Mouse (Mus musculus) forebrain, embryonic 10.5 days (tissue): Measurements from ENCODE around the gene Mycbp. TPM values are rescaled to one million over a fixed set of nuclear protein-coding genes. Genes with fewer than 3 reads are reported as not detected.
"Not testable (repeated sequence)": the region's sequence is repeated elsewhere in the genome, so short reads cannot be mapped to it uniquely, and the experiment has no call there.

ENCODE experiments used
- DNase-seq: peaks from one replicate; pipeline ENCODE4 v3.0.0-alpha.2; 2017; ENCODE audit warnings: low spot score; ENCODE audit errors: extremely low spot score
- H3K27ac ChIP-seq: fragments of 300-500 bp; sonication (generic); 2 replicates; pipeline ENCODE4 v1.5.1; 2016; ENCODE audit warnings: mild to moderate bottlenecking
- H3K27me3 ChIP-seq: fragments of 300-500 bp; sonication (generic); 2 replicates; pipeline ENCODE4 v1.6.1; 2016; ENCODE audit warnings: mild to moderate bottlenecking; ENCODE audit not compliant: poor library complexity, severe bottlenecking
- H3K36me3 ChIP-seq: fragments of 300-500 bp; sonication (generic); replicated peaks from 2 replicates; pipeline ENCODE4 v1.6.1; 2016; ENCODE audit warnings: mild to moderate bottlenecking, moderate library complexity
- H3K4me1 ChIP-seq: fragments of 300-500 bp; sonication (generic); 2 replicates; pipeline ENCODE4 v1.6.1; 2016
- H3K4me3 ChIP-seq: fragments of 300-500 bp; sonication (generic); 2 replicates; pipeline ENCODE4 v1.5.1; 2016; ENCODE audit warnings: mild to moderate bottlenecking, moderate library complexity
- H3K9me3 ChIP-seq: fragments of 300-500 bp; sonication (generic); 2 replicates; pipeline ENCODE4 v1.6.1; 2016; ENCODE audit warnings: mild to moderate bottlenecking, moderate library complexity
- WGBS: fragments of 180-500 bp; shearing (Covaris S2); methylation state at CpG from one replicate; pipeline ENCODE4 v1.1.7; 2016; 5-methylcytosine and 5-hydroxymethylcytosine counted together
- polyA plus RNA-seq: library from polyadenylated mRNA; unstranded; fragments of >200 nt; fragmentation: Nextera tagmentation; extraction: Ambion mirVana; gene quantifications from 2 replicates; pipeline ENCODE4 v1.2.1, GENCODE M21; 2016

Mycbp gene
- polyA plus RNA-seq, 1 experiment from 2014 or later: 67.7 TPM

DNA sequence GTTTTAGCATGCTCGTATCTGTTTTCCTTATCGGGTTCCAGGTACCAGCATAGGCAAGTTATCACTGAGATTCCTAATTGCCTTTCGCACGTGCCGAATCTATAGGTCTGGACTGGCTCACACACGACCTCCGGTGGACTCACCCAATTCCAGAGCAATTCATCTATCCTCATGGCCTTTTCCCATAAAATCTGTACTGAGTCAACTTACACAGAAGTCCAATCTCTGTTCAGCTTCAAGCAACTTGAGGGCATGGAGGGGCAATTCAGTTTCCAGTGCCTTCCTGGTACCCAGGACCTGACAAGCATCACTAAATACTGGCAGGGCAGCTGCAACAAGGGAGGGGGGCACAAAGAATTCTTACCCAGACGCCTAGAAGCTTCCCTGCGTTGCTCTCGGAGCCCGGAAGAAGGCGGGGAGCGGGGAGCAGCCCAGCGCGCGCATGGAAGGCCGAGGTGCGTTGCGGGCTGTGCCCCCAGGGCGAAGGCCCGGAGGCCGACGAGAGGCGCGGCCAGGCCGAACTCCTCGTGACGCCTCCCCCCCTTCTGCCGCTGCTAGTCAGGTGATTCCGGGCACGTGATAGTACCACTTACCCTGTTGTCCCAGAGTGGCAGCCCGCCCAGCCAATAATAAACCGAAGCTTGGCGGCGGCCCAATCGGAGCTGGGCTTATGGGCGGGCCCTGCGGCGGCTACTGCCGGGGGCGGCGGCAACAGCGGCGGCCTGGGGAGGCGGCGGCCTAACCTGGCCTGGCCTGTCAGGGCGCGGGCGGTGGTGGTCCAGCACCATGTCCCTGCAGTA is 12.3 kb downstream of the Mycbp start, which contains the start of gene Rragc:
Rragc (plus strand) TSS at position 699 of the 800 bp plus-strand sequence.
- H3K27me3 ChIP-seq: no peaks in the 10 kb centered on the region
- DNase-seq: peak; percentile 99
- peak within 1 kb of the TSS; percentile 98 for H3K4me3 ChIP-seq
- H3K9me3 ChIP-seq: no peaks in the 10 kb centered on the region
- H3K36me3 ChIP-seq: peaks cover 44% of the 10 kb centered on the region
- H3K27ac ChIP-seq: peak within 1 kb of the TSS; percentile 95
- peaks cover 30% of the 10 kb centered on the region for H3K4me1 ChIP-seq
- 3% methylated on average over 49 of the region's 49 CpGs for WGBS

DNA sequence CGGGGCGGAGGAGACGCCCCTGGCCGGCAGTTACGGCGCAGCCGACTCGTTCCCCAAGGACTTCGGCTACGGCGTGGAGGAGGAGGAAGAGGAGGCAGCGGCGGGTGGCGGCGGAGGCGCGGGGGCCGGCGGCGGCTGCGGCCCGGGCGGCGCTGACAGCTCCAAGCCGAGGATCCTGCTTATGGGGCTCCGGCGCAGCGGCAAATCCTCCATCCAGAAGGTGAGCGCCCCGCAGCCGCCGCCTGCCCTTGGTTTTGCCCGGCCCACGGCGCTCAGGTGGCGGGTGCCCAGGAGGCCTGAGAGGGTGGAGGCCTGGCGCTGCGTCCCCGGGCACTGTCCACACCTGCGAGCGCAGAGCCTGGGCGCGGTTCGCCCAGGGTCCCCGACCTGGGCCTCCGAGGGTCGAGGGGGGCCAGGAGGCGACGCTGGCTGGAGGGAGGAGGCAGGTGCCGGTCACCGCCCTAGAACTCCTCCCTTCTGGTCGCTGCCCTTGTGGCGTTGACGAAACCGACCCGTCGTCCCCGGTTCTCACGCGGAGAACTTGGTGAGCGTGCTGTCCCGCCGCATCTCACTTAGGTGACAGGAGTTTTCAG is 13.0 kb downstream of the Mycbp start, which contains the start of gene 4930535I16Rik:
4930535I16Rik (minus strand) TSS at position 475 of the 593 bp plus-strand sequence.
- no peak for DNase-seq
- Histone ChIP-seq H3K27me3 (no peaks in the 10 kb centered on the region), H3K27ac (peak within 1 kb of the TSS; percentile 95), H3K4me1 (peaks cover 30% of the 10 kb centered on the region), H3K4me3 (peak within 1 kb of the TSS; percentile 98), H3K36me3 (peaks cover 43% of the 10 kb centered on the region), H3K9me3 (no peaks in the 10 kb centered on the region)
- WGBS: under 1% methylated on average over 55 of the region's 63 CpGs

DNA sequence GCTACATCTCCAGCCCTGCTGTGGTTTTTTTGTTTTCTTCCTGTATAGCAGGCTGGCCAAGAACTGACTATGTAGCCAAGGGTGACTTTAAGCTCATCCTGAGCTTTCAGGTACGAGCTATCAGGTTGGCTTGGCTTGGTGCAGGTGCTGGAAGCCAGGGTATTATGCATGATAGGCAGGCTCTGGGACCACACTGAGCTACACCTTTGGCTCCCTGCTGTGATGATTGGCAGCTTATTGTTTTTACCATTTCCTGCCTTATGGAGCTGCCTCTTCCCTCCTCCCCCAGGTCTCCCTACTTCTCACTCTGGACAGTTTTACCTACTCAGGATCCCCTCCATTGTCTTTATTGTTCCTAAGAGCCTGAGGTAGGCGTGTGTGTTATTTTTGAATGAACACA is 14.2 kb downstream of the Mycbp start:
- Histone ChIP-seq H3K27ac (no peak overlapping the region), H3K36me3 (peaks cover 43% of the 10 kb centered on the region), H3K4me1 (peaks cover 30% of the 10 kb centered on the region), H3K27me3 (no peaks in the 10 kb centered on the region), H3K9me3 (no peaks in the 10 kb centered on the region), H3K4me3 (peak overlapping the region; percentile 98)
- 70% methylated on average over 2 of the region's 2 CpGs for WGBS
- DNase-seq: no peak

DNA sequence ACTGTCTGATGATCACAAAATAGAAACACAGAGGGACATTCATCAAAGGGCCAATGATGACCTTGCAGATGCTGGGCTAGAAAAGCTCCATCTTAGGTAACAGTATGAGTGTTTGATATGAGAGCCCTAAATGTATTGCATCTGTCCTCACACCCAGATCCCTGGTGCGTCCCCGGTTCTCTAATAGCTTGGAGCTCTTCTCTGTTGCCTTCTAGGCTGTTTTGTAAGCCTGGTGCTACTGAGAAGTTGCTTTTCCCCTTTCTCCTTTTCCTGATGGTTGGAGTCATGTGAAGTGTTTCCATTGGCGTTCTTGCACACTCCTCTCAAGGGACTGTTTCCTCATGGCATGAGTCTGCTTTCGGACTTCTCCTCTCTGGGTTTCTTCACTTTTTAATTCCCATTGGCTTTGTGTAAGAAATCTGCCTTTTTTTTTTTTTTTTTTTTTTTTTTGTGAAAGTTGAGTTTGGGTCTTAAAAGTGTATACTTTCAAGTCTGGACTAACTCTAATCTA is 16.5 kb downstream of the Mycbp start:
- DNase-seq: no peak
- Histone ChIP-seq H3K27me3 (no peaks in the 10 kb centered on the region), H3K4me3 (no peak overlapping the region), H3K36me3 (peaks cover 57% of the 10 kb centered on the region), H3K27ac (no peak overlapping the region), H3K9me3 (no peaks in the 10 kb centered on the region), H3K4me1 (peaks cover 24% of the 10 kb centered on the region)
- 93% methylated on average over 4 of the region's 4 CpGs for WGBS

DNA sequence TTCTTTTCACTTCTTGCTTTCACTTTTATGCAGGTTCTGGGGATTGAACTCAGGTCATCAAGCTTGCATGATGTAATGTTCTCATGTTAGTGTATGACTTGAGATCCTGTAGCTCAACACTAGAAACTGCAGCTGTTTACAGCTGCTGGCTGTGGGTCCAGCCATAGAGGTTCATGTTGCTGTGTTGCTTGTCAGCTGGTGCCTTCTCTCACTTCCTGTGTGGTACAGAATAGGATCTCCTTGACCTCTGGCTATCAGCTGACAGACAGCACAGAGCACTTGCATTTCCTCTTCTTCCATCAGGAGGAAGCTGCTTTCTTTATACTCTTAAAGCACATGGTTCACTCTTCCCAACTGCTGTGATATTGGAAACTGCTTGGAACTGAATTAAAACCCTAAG is 23.3 kb downstream of the Mycbp start:
- Histone ChIP-seq H3K36me3 (peaks cover 96% of the 10 kb centered on the region), H3K4me3 (no peak overlapping the region), H3K9me3 (no peaks in the 10 kb centered on the region)

DNA sequence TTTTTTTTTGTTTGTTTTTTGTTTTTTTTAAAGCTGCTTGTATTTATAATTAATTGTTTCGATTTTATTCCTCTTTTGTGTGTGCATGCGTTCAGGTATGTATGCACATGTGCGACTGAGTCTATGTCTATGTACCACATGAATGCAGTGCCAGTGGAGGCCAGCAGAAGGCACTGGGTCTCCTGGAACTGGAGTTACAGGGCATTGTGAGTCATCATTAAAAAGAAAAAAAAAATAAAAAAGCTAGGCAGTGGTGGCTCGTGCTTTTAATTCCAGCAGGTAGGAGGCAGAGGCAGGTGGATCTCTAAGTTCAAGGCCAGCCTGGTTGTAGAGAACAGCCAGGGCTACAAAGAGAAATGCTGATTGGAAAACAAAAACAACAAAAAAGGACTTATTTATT is 25.4 kb downstream of the Mycbp start:
- H3K36me3 ChIP-seq: peaks cover 93% of the 10 kb centered on the region
- 94% methylated on average over 4 of the region's 4 CpGs for WGBS
- H3K9me3 ChIP-seq: no peaks in the 10 kb centered on the region
- H3K4me1 ChIP-seq: no peaks in the 10 kb centered on the region
- H3K4me3 ChIP-seq: no peak overlapping the region
- H3K27ac ChIP-seq: no peak overlapping the region
- H3K27me3 ChIP-seq: no peaks in the 10 kb centered on the region
- DNase-seq: no peak

More for the DNA sequence above, 23.3 kb downstream of the Mycbp start:
- Histone ChIP-seq H3K27ac (no peak overlapping the region), H3K27me3 (no peaks in the 10 kb centered on the region), H3K4me1 (no peaks in the 10 kb centered on the region)
- DNase-seq: no peak

DNA sequence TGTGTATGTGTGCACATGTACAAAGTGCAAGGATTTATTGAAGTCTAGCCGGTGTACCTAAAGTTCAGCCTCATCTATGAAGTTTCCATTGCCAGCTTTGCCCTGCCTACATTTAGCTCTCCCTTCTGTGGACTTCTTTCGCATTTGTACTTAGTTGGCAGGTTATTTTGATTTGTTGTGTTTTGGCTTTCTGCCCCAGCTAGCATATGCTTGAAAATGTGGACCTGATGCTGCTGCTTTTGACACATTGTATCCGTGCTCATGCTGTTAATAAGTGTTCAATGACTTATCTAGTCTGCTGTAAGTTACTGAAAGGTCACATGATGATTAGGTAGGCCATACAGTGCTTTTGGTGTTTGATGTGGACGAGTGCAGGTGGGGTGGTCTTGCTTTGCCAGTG is 29.7 kb downstream of the Mycbp start:
- no peaks in the 10 kb centered on the region for H3K4me1 ChIP-seq
- WGBS: 92% methylated on average over 4 of the region's 4 CpGs
- no peak for DNase-seq
- no peaks in the 10 kb centered on the region for H3K9me3 ChIP-seq
- peaks cover 77% of the 10 kb centered on the region for H3K36me3 ChIP-seq
- H3K27me3 ChIP-seq: no peaks in the 10 kb centered on the region
- no peak overlapping the region for H3K4me3 ChIP-seq
- H3K27ac ChIP-seq: no peak overlapping the region

DNA sequence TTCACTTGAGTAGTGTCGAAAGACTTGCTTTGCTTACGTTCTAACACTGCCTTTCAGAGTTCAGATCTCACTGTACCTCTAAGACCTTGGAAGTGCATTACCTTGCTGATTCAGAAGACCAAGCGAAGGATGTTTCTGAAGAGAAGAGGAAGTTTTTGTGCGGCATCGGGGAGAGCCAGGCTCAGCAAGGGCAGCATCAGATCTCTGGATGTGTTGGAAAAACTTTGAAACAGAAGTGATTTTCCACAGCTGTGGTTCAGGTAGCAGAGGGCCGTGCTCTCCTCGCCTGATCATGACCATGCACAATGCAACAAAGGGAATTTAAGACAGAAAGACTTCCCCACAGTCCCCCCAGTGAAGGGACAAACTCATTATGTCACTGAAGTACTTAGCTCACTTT is 31.4 kb downstream of the Mycbp start:
- H3K4me1 ChIP-seq: no peaks in the 10 kb centered on the region
- H3K9me3 ChIP-seq: no peaks in the 10 kb centered on the region
- DNase-seq: no peak
- peaks cover 59% of the 10 kb centered on the region for H3K36me3 ChIP-seq
- no peaks in the 10 kb centered on the region for H3K27me3 ChIP-seq
- no peak overlapping the region for H3K27ac ChIP-seq
- WGBS: 92% methylated on average over 7 of the region's 7 CpGs
- no peak overlapping the region for H3K4me3 ChIP-seq

DNA sequence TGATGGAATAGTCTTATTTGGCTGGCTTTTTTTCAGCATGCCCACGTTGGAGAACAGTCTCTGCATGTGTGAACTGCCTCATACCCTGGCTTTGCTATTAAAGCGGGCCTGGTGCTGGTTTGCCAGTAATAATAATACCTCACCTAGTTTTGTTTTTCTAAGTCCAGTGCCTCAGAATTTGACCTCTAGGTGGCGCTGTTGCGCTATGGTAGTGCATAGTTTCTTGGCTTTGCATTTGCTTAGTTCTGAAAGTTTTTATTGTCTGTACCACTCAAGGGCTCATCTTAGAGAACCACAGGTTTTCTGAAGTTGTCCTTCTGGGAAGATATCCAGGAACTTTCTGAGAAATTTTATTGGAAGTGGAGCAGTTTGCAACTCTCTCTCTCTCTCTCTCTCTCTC is 35.2 kb downstream of the Mycbp start:
- 7% methylated on average over 4 of the region's 4 CpGs for WGBS
- H3K36me3 ChIP-seq: peaks cover 25% of the 10 kb centered on the region
- no peaks in the 10 kb centered on the region for H3K4me1 ChIP-seq
- peak; percentile 82 for DNase-seq
- no peaks in the 10 kb centered on the region for H3K9me3 ChIP-seq
- no peaks in the 10 kb centered on the region for H3K27me3 ChIP-seq
- H3K4me3 ChIP-seq: no peak overlapping the region
- H3K27ac ChIP-seq: no peak overlapping the region

DNA sequence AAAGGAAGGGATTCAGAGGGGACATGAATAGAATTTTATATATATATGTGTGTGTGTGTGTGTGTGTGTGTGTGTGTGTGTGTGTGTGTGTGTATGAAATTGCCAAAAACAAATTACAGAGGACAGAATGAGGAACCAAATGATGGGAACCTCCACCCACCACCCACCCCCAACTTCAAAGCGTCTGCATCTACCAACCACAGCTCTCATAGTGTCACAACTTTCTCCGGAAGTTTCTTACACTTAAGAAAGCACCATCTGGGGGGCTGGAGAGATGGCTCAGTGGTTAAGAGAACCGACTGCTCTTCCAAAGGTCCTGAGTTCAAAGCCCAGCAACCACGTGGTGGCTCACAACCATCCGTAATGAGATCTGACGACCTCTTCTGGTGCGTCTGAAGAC is 36.2 kb downstream of the Mycbp start:
- H3K27me3 ChIP-seq, H3K4me3 ChIP-seq, DNase-seq, H3K4me1 ChIP-seq, H3K9me3 ChIP-seq, H3K27ac ChIP-seq: not testable (repeated sequence)
- WGBS: 84% methylated on average over 7 of the region's 7 CpGs
- peaks cover 14% of the 10 kb centered on the region for H3K36me3 ChIP-seq

DNA sequence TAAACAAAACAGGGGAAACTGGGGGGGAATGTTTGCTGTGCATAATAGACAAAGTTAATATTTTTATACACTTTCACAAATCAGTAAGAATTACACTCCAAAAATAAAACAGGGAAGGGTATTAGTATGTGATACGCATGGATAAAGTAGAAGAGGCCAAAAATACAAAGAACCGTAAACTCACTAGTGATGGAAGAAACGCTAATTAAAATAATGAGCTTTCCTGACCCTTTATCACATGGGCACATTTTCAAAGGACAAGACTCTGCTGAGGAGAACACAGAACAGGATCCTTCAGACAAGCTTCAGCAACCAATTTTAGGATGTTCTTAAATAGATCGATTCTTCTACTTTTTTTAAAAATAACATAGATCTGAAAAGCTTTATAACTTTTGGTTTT is 42.1 kb downstream of the Mycbp start:
- no peaks in the 10 kb centered on the region for H3K36me3 ChIP-seq
- no peaks in the 10 kb centered on the region for H3K4me1 ChIP-seq
- H3K27ac ChIP-seq: no peak overlapping the region
- DNase-seq: no peak
- no peaks in the 10 kb centered on the region for H3K9me3 ChIP-seq
- H3K27me3 ChIP-seq: peaks cover 20% of the 10 kb centered on the region
- WGBS: 88% methylated on average over 4 of the region's 4 CpGs
- no peak overlapping the region for H3K4me3 ChIP-seq

DNA sequence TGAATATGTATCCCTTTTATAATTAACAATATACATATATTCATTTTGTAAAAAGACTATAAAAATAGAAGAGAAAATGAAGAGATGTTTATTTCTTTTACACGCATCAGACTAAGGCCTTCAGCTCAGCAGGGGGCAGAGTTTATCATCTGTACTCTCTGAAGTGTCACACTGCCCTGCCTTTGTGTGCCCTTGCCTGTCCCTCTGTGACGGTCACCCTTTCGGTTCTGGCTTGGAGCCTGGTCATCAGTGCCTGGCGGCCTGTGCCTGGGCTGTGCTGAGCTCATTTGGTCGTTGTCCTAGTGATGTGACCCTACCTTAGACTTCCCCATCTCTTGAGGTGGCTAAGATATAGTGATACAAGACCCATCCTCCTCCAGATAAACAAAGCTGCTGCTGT is 42.5 kb downstream of the Mycbp start:
- WGBS: 83% methylated on average over 5 of the region's 5 CpGs
- Histone ChIP-seq H3K27ac (no peak overlapping the region), H3K36me3 (no peaks in the 10 kb centered on the region), H3K4me1 (no peaks in the 10 kb centered on the region), H3K9me3 (no peaks in the 10 kb centered on the region), H3K4me3 (no peak overlapping the region), H3K27me3 (peaks cover 24% of the 10 kb centered on the region)
- no peak for DNase-seq

DNA sequence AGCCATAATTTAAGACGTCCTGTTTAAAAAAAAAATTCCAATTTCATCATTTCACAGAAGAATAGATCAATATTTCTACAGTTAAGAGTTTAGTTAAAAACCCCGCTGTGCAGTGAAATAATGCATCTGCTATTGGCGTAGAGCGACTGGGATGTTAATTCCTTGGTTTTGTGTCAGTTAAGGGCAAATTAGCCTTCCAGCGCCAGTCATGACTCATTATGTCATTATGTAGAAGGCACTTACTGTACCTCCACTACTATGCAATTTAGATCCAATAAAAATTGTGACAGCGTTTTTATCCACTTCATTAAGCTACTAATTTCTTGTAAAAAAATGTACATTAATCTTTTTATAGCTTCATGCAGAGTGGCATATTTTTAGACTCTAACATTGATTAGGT is 44.3 kb downstream of the Mycbp start:
- no peak for DNase-seq
- H3K27ac ChIP-seq: no peak overlapping the region
- no peaks in the 10 kb centered on the region for H3K9me3 ChIP-seq
- H3K4me3 ChIP-seq: no peak overlapping the region
- H3K36me3 ChIP-seq: no peaks in the 10 kb centered on the region
- 92% methylated on average over 6 of the region's 6 CpGs for WGBS
- H3K4me1 ChIP-seq: no peaks in the 10 kb centered on the region
- H3K27me3 ChIP-seq: peaks cover 25% of the 10 kb centered on the region
